Mouse (Mus musculus): ENCODE data around the gene Anxa9.

Anxa9 gene

DNA sequence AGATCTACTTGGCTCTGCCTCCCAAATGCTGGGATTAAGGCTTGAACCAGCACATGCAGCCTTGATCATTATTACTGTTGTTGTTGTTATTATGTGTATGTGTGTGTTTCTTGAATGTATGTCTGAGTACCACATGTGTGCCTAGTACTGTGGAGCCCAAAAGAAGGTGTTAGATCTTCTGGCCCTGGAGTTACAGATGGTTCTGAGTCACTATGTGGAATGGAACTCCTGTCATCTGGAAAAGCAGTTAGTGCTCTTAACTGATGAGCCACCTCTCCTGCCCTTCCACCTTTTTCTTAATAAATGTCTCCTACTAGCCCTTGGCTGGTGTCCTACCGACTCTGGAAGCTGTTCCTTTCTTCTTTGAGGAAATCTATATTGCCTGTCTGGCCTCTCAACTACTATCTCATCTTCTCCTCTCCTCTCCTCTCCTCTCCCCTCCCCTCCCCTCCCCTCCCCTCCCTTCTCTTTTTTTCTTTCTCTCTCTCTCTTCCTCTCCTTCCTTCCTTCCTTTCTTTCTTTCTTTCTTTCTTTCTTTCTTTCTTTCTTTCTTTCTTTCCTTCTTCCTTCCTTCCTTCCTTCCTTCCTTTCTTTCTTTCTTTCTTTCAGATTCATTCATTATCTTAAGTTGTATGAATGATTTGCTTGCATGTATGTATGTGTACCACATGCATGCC, 59.2 kb downstream of the Anxa9 start:
- no peak for DNase-seq (ENCODE audit: low spot score in 2 of 2)

DNA sequence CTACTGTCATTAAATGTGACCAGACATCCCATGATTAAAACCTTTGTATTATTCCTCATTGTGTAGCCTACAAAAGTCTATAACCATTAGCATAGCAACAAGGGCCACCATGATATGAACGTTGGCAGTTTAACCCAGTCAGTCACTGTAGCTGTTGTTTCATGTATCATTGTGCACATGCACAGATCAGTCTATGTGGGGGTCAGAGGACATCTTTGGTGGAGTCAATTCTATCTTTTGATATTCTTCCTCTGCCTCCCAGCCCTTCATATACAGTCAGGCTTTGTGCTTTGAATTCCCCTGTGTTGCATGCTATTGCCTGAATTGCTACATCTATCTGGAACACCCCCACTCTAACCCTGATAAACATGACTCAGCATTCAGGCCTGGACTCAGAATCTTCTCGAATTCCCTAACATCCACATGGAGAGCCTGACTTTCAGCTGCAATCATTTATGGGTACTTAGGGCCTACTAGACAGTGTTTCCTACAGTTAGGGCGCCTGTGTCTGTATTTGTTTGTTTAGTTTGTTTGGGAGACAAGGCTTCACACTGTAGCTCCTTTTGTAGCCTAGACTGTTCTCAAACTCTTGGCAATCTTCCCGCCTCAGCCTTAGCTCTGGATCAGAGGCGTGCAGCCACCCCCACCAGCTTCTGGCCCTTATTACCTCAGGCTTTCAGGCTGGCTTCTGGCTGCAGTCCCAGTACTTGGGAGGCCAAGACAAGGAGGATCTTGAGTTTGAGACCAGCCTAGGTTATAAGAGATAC, 60.3 kb downstream of the Anxa9 start:
- DNase-seq (ENCODE audit: low spot score in 2 of 2) = peak; percentile 23 to 29

Data from heart, adult 9 months (tissue).